Mouse (Mus musculus) layer of hippocampus, postnatal 25 days (tissue): Measurements from ENCODE around the gene Herpud1. TPM values are rescaled to one million over a fixed set of nuclear protein-coding genes. Genes with fewer than 3 reads are reported as not detected.

Source experiments
- DNase-seq, 2 experiments: peaks; one replicate each; pipeline ENCODE4 v3.0.0; 2022; ENCODE audit warnings: mixed read lengths in 2 of 2, low spot score in 1 of 2; ENCODE audit errors: extremely low spot score in 1 of 2
- total RNA-seq, 2 experiments: library from RNA; stranded (reverse); gene quantifications; 2 replicates each; pipeline ENCODE4 v1.2.3; 2021

Herpud1 gene
- total RNA-seq, 2 experiments from 2014 or later, result 50.7 to 61.0 TPM

DNA sequence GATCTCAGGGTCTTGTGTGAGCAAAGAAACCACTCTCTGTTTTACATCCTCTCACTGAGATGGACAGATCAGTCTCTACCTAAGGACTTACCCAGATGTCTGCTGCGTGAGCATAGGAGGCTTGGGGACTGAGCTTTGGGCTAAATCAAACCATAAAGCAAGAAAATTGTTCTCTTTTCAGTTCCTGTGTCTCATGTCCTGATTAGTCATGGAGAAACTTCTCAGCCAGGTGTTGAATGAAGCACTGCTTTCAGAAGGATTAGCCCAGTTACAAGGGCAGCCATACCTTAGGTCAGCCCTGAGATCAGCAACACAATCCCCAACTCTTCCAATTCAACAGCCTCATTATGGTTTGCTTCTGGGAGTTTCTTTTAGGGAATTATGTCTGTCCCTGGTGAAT lies 55.4 kb downstream of the Herpud1 start:
- DNase-seq, result no peak

DNA sequence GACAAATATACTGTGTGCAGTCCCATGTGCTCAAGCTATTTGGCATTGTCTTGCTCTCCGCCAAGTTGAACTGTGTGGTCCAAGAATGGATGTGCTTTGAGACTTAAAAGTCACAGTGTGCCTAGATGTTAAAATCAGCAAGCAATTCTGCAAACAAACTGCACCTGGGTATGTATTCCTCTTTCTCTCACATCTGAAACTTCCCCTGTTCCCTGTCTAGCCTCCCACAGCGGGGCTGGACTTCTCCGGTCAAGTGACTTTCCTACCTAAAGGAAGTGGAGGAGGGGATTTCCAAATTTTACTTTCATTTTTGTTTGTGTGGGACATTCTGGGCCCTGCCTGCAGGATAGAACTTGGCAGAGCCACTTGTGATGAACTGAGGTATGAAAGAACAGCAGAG lies 56.9 kb downstream of the Herpud1 start:
- no peak for DNase-seq

DNA sequence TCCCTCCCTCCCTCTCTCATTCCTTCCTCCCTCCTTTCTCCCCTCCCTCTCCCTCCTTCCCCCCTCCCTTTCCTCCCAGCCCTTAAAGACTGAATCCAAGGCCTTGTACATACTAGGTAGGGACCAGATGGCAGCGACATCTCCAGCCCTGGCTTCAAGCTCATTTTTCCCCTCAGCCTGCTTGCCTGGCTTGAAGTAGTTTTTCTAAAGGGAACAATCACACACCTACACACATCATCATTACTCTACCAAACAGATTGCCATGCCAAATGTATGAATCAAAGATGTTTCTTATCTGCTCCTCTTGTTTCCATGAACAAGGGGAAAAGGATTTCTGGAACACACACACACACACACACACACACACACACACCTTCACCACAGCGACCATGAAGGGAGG lies 58.2 kb downstream of the Herpud1 start:
- no peak for DNase-seq

Other genes starting within 250 kb of the Herpud1 start
- gene Mt4, start 249.2 kb upstream of the Herpud1 start, total RNA-seq, result not detected
- gene Mt3, start 233.8 kb upstream of the Herpud1 start, total RNA-seq, result 1,000 to 10,000 TPM; 1,168 to 1,277 TPM
- 100 to 1,000 TPM; 381 to 701 TPM for gene Mt2, start 213.8 kb upstream of the Herpud1 start, total RNA-seq
- gene Mt1, start 207.4 kb upstream of the Herpud1 start, total RNA-seq, result 100 to 1,000 TPM; 584 to 804 TPM
- 10 to 100 TPM; 42.5 to 60.5 TPM for gene Nup93, start 171.9 kb upstream of the Herpud1 start, total RNA-seq
- gene Slc12a3, start 57.2 kb upstream of the Herpud1 start, total RNA-seq, result under 1 TPM; 0.25 to 0.59 TPM
- under 1 TPM; 0.26 to 0.59 TPM for gene Nlrc5, start 47.9 kb downstream of the Herpud1 start, total RNA-seq
- gene Cpne2, start 146.6 kb downstream of the Herpud1 start, total RNA-seq, result 10 to 100 TPM; 40.0 to 42.4 TPM
- gene Rspry1, start 215.5 kb downstream of the Herpud1 start, total RNA-seq, result 10 to 100 TPM; 24.3 to 30.2 TPM
- 10 to 100 TPM; 40.5 to 42.0 TPM for gene Fam192a, start 215.6 kb downstream of the Herpud1 start, total RNA-seq